Mouse (Mus musculus): ENCODE results near the gene Smg6. TPM values are rescaled to one million over a fixed set of nuclear protein-coding genes. Genes with fewer than 3 reads are reported as not detected.

Smg6 gene
- polyA plus RNA-seq, 1 experiment from 2014 or later, result 11.9 TPM

DNA sequence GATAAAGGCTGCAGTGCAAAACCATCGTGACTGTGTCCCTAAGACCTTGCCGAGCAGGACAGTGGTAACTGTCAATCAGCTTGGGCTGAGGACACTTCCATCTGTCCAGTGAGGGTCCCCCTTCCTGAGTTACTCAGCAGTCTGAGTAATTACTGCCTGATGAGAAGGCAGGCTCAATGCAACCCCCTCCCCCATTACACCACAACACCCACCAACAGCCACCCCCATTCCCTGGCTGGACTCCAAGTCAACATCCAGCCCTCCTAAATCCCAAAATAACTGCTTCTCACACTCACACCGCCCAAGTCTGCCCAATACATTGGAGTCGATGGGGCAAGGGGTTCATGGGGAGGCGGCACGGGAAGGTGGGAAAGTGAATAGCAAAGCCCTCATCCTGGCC, 266.2 kb downstream of the Smg6 start:
- no peak overlapping the region for H3K4me2 ChIP-seq (ENCODE audit: low read length)
- H3K27me3 ChIP-seq (ENCODE audit: insufficient read depth, low read length), result peaks cover 24% of the 10 kb centered on the region
- 71% methylated on average over 6 of the region's 6 CpGs for WGBS
- H3K27ac ChIP-seq, result no peak overlapping the region
- ATAC-seq (replicated peaks; ENCODE audit: low FRiP score, low read depth), result no peak
- H3K4me1 ChIP-seq (replicated peaks; ENCODE audit: insufficient read depth, low read length), result peaks cover 23% of the 10 kb centered on the region; the same call in 1 of the 2 replicates
- H3K36me3 ChIP-seq (ENCODE audit: insufficient read depth, low read length), result no peaks in the 10 kb centered on the region
- H3K9me3 ChIP-seq (replicated peaks; ENCODE audit: low read length), result no peaks in the 10 kb centered on the region
- H3K4me3 ChIP-seq (replicated peaks; ENCODE audit: low read depth, low read length), result no peak overlapping the region
- H3K9ac ChIP-seq (ENCODE audit: low read depth, low read length), result no peak overlapping the region
- DNase-seq (ENCODE audit: low spot score), result no peak
- TF ChIP-seq CTCF (IDR thresholded peaks at IDR 0.05; ENCODE audit: low read depth), result no peak

DNA sequence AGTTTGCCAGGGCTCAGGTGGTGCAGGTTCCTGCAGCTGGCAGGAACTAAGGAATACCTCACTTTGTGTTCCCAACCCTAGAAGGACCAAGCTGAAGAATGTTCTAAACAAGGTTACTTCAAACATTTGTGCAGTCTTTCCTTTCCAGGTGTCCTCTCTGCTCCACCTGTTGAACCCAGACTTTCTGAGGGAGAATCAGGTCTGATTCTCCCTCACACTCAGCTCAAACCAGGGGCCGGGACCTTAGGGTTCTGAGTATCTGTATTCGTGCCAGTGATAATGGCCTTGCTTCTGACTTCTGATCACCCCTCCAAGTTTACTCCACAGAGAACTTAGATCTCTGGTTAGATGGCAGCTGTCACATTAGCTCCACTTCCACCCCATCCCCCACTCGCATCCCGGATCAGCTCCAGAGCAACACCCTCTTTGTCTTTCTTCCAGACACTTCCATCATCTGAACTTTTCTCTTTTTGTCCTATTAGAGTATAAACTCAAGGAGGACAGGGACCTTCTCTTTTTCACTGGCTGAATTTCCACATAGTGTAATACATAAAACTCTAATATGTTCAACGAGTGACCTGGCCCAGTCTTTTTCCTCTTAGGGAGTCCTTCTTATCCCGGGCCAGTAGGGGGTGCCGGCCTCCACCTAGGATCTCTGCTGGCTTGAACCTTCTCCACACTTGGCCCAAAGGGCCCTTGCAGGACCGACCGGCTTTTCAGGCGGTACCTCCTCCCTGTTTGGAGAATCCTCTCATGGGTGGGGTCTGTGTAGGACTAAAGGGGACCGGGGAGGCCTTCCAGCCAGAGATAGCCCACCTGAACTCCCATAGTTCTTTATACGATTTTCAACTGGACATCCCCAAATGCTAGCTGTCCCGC, 267.0 kb downstream of the Smg6 start:
- WGBS, result 26% methylated on average over 13 of the region's 13 CpGs
- peak; percentile 44 for ATAC-seq (replicated peaks; ENCODE audit: low FRiP score, low read depth)

DNA sequence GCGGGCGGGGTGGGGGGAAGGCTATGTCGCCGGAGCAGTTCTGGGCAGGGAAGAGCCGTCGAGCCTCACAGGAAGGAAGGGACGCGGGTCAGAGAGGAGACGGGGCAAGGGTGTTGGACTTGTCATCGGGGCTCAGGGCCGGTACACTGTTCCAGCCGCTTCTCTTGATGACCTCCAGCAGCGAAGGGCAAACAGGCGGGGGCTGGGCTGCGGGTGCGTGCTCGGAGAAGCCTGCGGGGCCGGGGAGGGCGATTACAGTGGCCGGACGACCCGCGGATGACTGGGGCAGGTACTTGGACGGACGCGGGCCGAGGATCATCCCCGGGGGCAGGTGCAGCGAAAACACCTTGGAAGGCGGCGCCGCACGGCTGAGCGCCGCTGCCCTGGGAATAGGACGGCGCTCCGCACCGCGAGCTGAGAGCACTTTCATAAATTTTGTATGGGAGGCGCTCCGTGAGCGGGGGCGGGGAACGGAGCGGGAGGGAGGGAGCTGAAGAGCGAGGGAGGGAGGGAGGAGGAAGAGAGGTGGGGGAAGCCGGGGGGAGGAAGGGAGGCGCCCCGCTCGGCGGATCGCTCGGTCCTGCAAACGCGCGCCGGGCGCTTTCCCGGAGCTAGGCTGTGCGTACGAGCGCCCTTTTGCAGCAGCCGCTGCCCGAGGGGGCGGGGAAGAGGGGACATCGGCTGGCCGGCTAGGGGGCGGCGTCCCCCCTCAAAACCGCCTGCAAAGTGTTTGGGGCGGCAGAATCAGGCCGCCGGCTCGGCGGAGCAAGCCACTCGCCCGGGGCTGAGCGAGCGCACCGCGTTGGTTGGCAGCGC, 267.8 kb downstream of the Smg6 start, which contains the start of gene Rtn4rl1:
Rtn4rl1 (plus strand) TSS at position 528 of the 816 bp plus-strand sequence.
- H3K4me2 ChIP-seq (ENCODE audit: low read length), result peak within 1 kb of the TSS; percentile 92
- peaks cover 24% of the 10 kb centered on the region for H3K27me3 ChIP-seq (ENCODE audit: insufficient read depth, low read length)
- H3K9ac ChIP-seq (ENCODE audit: low read depth, low read length), result peak within 1 kb of the TSS; percentile 50; the same call in 1 of the 2 replicates
- DNase-seq (ENCODE audit: low spot score), result peak; percentile 56
- under 1% methylated on average over 67 of the region's 84 CpGs for WGBS
- H3K27ac ChIP-seq, result no peak within 1 kb of the TSS
- peak within 1 kb of the TSS; percentile 55 for H3K4me3 ChIP-seq (replicated peaks; ENCODE audit: low read depth, low read length)
- no peaks in the 10 kb centered on the region for H3K36me3 ChIP-seq (ENCODE audit: insufficient read depth, low read length)
- H3K9me3 ChIP-seq (replicated peaks; ENCODE audit: low read length), result no peaks in the 10 kb centered on the region
- TF ChIP-seq CTCF (IDR thresholded peaks at IDR 0.05; ENCODE audit: low read depth), result 0 out of 2 replicates have a peak, but pooled peaks have one; percentile 3
- no peak; the same call in 1 of the 2 replicates for ATAC-seq (replicated peaks; ENCODE audit: low FRiP score, low read depth)
- peaks cover 23% of the 10 kb centered on the region; the same call in 1 of the 2 replicates for H3K4me1 ChIP-seq (replicated peaks; ENCODE audit: insufficient read depth, low read length)

More for the DNA sequence above, 267.0 kb downstream of the Smg6 start:
- H3K27ac ChIP-seq, result no peak overlapping the region
- H3K4me2 ChIP-seq (ENCODE audit: low read length), result peak overlapping the region; percentile 92
- H3K27me3 ChIP-seq (ENCODE audit: insufficient read depth, low read length), result peaks cover 24% of the 10 kb centered on the region
- H3K4me3 ChIP-seq (replicated peaks; ENCODE audit: low read depth, low read length), result peak overlapping the region; percentile 55; the same call in 1 of the 2 replicates
- H3K36me3 ChIP-seq (ENCODE audit: insufficient read depth, low read length), result no peaks in the 10 kb centered on the region
- 0 out of 2 replicates have a peak overlapping the region, but pooled peaks have one; percentile 50 for H3K9ac ChIP-seq (ENCODE audit: low read depth, low read length)
- peaks cover 23% of the 10 kb centered on the region; the same call in 1 of the 2 replicates for H3K4me1 ChIP-seq (replicated peaks; ENCODE audit: insufficient read depth, low read length)
- H3K9me3 ChIP-seq (replicated peaks; ENCODE audit: low read length), result no peaks in the 10 kb centered on the region
- DNase-seq (ENCODE audit: low spot score), result peak; percentile 95
- peak; percentile 90 for TF ChIP-seq CTCF (IDR thresholded peaks at IDR 0.05; ENCODE audit: low read depth)

DNA sequence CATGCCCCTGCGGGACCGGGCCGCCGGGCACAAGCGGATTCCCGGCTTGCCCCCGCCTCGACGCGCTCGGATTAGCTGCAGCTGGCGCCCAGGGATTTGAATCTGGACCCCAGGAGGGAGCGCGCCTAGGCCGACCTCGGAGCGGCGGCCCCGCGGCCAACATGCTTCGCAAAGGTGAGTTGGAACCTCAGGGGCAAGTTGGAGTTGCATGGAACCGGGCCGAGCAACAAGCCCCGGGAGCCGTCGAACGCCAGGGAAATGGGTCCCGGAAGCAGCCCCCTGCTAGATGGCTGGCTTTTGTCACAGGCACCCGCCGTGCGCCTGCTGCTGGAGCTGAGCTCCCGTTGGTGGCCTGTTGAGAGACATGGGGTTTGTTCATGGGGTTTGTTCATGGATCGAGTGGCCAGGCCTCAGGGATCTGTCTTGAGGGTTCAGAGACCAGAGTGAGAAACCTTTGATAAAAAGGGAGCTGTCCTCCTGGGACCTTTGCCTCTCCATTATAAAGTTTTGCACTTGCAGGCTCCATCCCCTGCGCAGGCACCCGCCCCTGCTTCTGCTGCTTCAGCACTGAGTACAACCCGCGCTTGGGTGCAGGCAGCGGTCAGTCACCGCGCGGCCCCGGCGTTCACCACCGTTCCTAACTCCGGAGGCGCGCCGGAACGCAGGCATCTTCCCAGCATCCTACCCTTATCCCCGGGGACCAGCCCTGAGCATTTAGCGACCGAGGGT, 268.7 kb downstream of the Smg6 start:
- WGBS, result under 1% methylated on average over 52 of the region's 52 CpGs
- peak overlapping the region; percentile 50; the same call in 1 of the 2 replicates for H3K9ac ChIP-seq (ENCODE audit: low read depth, low read length)
- no peaks in the 10 kb centered on the region for H3K9me3 ChIP-seq (replicated peaks; ENCODE audit: low read length)
- peak; percentile 28 for DNase-seq (ENCODE audit: low spot score)
- no peak for ATAC-seq (replicated peaks; ENCODE audit: low FRiP score, low read depth)
- peak overlapping the region; percentile 92 for H3K4me2 ChIP-seq (ENCODE audit: low read length)
- peaks cover 21% of the 10 kb centered on the region; the same call in 1 of the 2 replicates for H3K4me1 ChIP-seq (replicated peaks; ENCODE audit: insufficient read depth, low read length)
- peaks cover 24% of the 10 kb centered on the region for H3K27me3 ChIP-seq (ENCODE audit: insufficient read depth, low read length)
- no peaks in the 10 kb centered on the region for H3K36me3 ChIP-seq (ENCODE audit: insufficient read depth, low read length)
- H3K4me3 ChIP-seq (replicated peaks; ENCODE audit: low read depth, low read length), result peak overlapping the region; percentile 55
- no peak overlapping the region for H3K27ac ChIP-seq
- no peak for TF ChIP-seq CTCF (IDR thresholded peaks at IDR 0.05; ENCODE audit: low read depth)

DNA sequence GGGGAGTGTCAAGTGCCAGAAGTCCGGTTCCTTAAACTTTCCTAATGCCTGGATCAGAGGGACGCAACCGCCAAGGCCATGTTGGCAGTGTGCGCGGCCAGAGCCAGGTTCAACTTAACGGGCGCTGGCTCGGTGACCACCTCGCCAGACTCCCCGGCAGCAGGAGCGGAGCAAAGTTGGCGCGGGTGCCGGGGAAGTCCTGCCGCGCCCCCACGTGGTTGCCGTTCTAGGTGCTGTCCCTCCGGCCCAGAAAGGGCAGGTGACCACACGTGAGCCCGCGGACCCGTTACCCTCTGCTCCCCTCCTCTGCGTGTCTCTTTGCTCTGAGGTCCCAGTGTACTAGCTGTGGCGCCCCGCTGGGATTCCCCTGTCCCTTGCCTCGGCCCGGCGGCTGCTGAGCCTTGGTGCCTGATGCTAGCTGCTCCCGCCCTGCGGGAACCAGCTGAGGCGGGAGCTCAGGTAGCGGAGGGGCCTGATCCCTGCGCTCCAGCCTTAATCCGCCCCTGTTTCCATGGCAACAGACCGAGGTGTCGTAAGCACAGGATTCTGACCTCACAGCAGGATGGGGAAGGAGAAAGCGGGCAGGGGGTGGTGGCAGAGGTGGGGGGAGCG, 269.3 kb downstream of the Smg6 start:
- H3K4me3 ChIP-seq (replicated peaks; ENCODE audit: low read depth, low read length), result peak overlapping the region; percentile 55
- no peak overlapping the region for H3K27ac ChIP-seq
- H3K4me2 ChIP-seq (ENCODE audit: low read length), result peak overlapping the region; percentile 92
- peaks cover 24% of the 10 kb centered on the region for H3K27me3 ChIP-seq (ENCODE audit: insufficient read depth, low read length)
- ATAC-seq (replicated peaks; ENCODE audit: low FRiP score, low read depth) (peak; percentile 22; the same call in 1 of the 2 replicates), DNase-seq (ENCODE audit: low spot score) (peak; percentile 44)
- H3K9me3 ChIP-seq (replicated peaks; ENCODE audit: low read length), result no peaks in the 10 kb centered on the region
- TF ChIP-seq CTCF (IDR thresholded peaks at IDR 0.05; ENCODE audit: low read depth), result peak; percentile 40
- H3K4me1 ChIP-seq (replicated peaks; ENCODE audit: insufficient read depth, low read length), result peaks cover 16% of the 10 kb centered on the region; the same call in 1 of the 2 replicates
- 0 out of 2 replicates have a peak overlapping the region, but pooled peaks have one; percentile 50 for H3K9ac ChIP-seq (ENCODE audit: low read depth, low read length)
- 2% methylated on average over 39 of the region's 39 CpGs for WGBS
- no peaks in the 10 kb centered on the region for H3K36me3 ChIP-seq (ENCODE audit: insufficient read depth, low read length)
